In genomic region chr15:84662952-84663684, GRCm38 (mm10) we compare ENCODE assay signal across 8 mouse cellular contexts. TPM values are rescaled to one million over a fixed set of nuclear protein-coding genes. Genes with fewer than 3 reads are reported as not detected.
A peak's percentile ranks its signal among the peaks of the same experiment; 100 is the strongest.
DNase-seq lines count a peak whose midpoint lies in the region; ATAC-seq lines count a peak whose summit lies in the region.

No protein-coding gene starts in this region.

- peak; percentile 97 for DNase-seq in heart, adult 11 months
- DNase-seq in heart, adult 8-10 months (ENCODE audit: low spot score), result no peak
- peak; percentile 52 for DNase-seq in c-Kit-positive CD71-positive TER-119-positive erythroid progenitor cells, embryonic 14.5 days (ENCODE audit: low spot score)
- peak; percentile 80 for DNase-seq in gastrocnemius, postnatal 25 days
- peak; percentile 68 for DNase-seq in liver, embryonic 13.5 days
- DNase-seq in naive thymus-derived CD4-positive, alpha-beta T cell, adult 2 months (ENCODE audit: low read depth), result peak; percentile 62

- WGBS in intestine, embryonic 15.5 days, result under 1% methylated on average over 50 of the region's 56 CpGs
- WGBS in liver, embryonic 13.5 days (ENCODE audit: insufficient replicate concordance), result 2% methylated on average over 43 of the region's 56 CpGs
- WGBS in stomach, embryonic 16.5 days, result under 1% methylated on average over 56 of the region's 56 CpGs

- H3K9me3 ChIP-seq in intestine, embryonic 15.5 days, result no peaks in the 10 kb centered on the region
- H3K9me3 ChIP-seq in liver, embryonic 13.5 days (replicated peaks), result no peaks in the 10 kb centered on the region
- no peaks in the 10 kb centered on the region for H3K9me3 ChIP-seq in stomach, embryonic 16.5 days (replicated peaks; ENCODE audit: control insufficient read depth, low read length)

- H3K4me2 ChIP-seq in intestine, embryonic 15.5 days (replicated peaks), result peak overlapping the region; percentile 90
- peak overlapping the region; percentile 67 for H3K4me2 ChIP-seq in liver, embryonic 13.5 days
- H3K4me2 ChIP-seq in stomach, embryonic 16.5 days (ENCODE audit: low read depth, low read length), result peak overlapping the region; percentile 85

- H3K9ac ChIP-seq in intestine, embryonic 15.5 days, result peak overlapping the region; percentile 50
- H3K9ac ChIP-seq in liver, embryonic 13.5 days, result 0 out of 2 replicates have a peak overlapping the region, but pooled peaks have one; percentile 29
- H3K9ac ChIP-seq in stomach, embryonic 16.5 days (ENCODE audit: low read length), result peak overlapping the region; percentile 74

- peak overlapping the region; percentile 55 for H3K4me3 ChIP-seq in intestine, embryonic 15.5 days (replicated peaks)
- H3K4me3 ChIP-seq in liver, embryonic 13.5 days (replicated peaks), result peak overlapping the region; percentile 49
- peak overlapping the region; percentile 61 for H3K4me3 ChIP-seq in stomach, embryonic 16.5 days (replicated peaks; ENCODE audit: low read length)

- H3K27me3 ChIP-seq in intestine, embryonic 15.5 days (replicated peaks), result peaks cover 4% of the 10 kb centered on the region; the same call in 1 of the 2 replicates
- peaks cover 31% of the 10 kb centered on the region for H3K27me3 ChIP-seq in liver, embryonic 13.5 days
- H3K27me3 ChIP-seq in stomach, embryonic 16.5 days (ENCODE audit: control insufficient read depth, insufficient read depth, low read length), result 0 out of 2 replicates have a peak, but pooled peaks cover 3% of the 10 kb centered on the region

- peaks cover 13% of the 10 kb centered on the region for H3K4me1 ChIP-seq in intestine, embryonic 15.5 days (replicated peaks)
- peaks cover 11% of the 10 kb centered on the region for H3K4me1 ChIP-seq in liver, embryonic 13.5 days (replicated peaks)
- peaks cover 9% of the 10 kb centered on the region for H3K4me1 ChIP-seq in stomach, embryonic 16.5 days (ENCODE audit: control insufficient read depth, insufficient read depth, low read length)

- H3K36me3 ChIP-seq in intestine, embryonic 15.5 days, result no peaks in the 10 kb centered on the region
- H3K36me3 ChIP-seq in liver, embryonic 13.5 days, result no peaks in the 10 kb centered on the region
- H3K36me3 ChIP-seq in stomach, embryonic 16.5 days (ENCODE audit: control insufficient read depth, insufficient read depth, low read length), result no peaks in the 10 kb centered on the region

- peak; percentile 85 for ATAC-seq in intestine, embryonic 15.5 days
- ATAC-seq in liver, embryonic 13.5 days (ENCODE audit: low read depth), result peak; percentile 77
- peak; percentile 89 for ATAC-seq in stomach, embryonic 16.5 days (ENCODE audit: insufficient read depth, low FRiP score)

- no peak overlapping the region for H3K27ac ChIP-seq in intestine, embryonic 15.5 days
- no peak overlapping the region for H3K27ac ChIP-seq in liver, embryonic 13.5 days
- H3K27ac ChIP-seq in stomach, embryonic 16.5 days (ENCODE audit: low read length), result no peak overlapping the region

RNA-seq across cellular contexts. Expression of gene Prr5, which starts 6.3 kb away (rescaled TPM):
- total RNA-seq in heart, adult 8-10 months (2022), result 1 to 10 TPM; 2.5 to 4.3 (median 3.1) TPM
- total RNA-seq in gastrocnemius, postnatal 25 days (2021), result 1 to 10 TPM; 3.9 to 4.1 TPM
- polyA plus RNA-seq in intestine, embryonic 15.5 days (2015; fragmentation: Nextera tagmentation; extraction: Ambion mirVana), result 65.4 and 71.3 TPM in 2 replicates
- polyA plus RNA-seq in liver, embryonic 13.5 days (2015; fragmentation: Nextera tagmentation; extraction: Ambion mirVana), result 7.6 and 7.8 TPM in 2 replicates
- polyA plus RNA-seq in stomach, embryonic 16.5 days (2015; fragmentation: Nextera tagmentation; extraction: Ambion mirVana), result 29.8 and 31.1 TPM in 2 replicates

RNA-seq across cellular contexts. Expression of gene Arhgap8, which starts 56.7 kb away (rescaled TPM):
- 1 to 10 TPM in 2 of 4 experiments, under 1 TPM in 2; 0.83 to 1.3 (median 1.0) TPM for total RNA-seq in heart, adult 8-10 months (2022)
- under 1 TPM in 1 of 2 experiments, not detected in 1; 0.83 TPM for total RNA-seq in gastrocnemius, postnatal 25 days (2021)
- 12.5 and 14.1 TPM in 2 replicates for polyA plus RNA-seq in intestine, embryonic 15.5 days (2015; fragmentation: Nextera tagmentation; extraction: Ambion mirVana)
- 0.54 and 0.58 TPM in 2 replicates for polyA plus RNA-seq in liver, embryonic 13.5 days (2015; fragmentation: Nextera tagmentation; extraction: Ambion mirVana)
- polyA plus RNA-seq in stomach, embryonic 16.5 days (2015; fragmentation: Nextera tagmentation; extraction: Ambion mirVana), result 12.6 and 14.5 TPM in 2 replicates
